Mouse (Mus musculus): ENCODE measurements around the gene Lyg2.

Lyg2 gene

GRCm38 (mm10) chr1:37916393-37916792 lies at the start of gene Lyg2:
Gene Lyg2 (minus strand): TSS chr1:37916493.
- no peak for DNase-seq

- no peak for DNase-seq
Observed at GRCm38 (mm10) chr1:37965571-37965970, 49.3 kb upstream of the Lyg2 start.

- DNase-seq, result no peak
Observed at GRCm38 (mm10) chr1:37959486-37959885, 43.2 kb upstream of the Lyg2 start.

DNA sequence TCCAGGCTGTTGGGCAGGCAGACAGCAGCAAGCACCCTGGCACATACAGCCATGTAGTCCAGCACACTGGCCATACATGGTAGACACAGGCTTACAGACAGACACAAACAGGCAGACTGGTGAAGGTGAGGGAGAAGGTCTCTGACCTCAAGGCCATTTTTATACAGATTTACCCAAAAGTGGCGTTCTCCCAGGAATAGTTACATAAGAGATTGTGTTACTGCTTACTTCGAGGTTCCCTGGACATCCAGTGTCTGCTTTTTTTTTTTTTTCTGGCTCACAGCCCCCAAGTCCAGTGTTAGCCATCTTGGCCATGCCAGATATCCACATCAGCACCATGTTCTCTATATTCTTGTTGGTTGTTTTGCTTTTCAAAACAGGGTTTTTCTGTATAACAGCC lies 42.2 kb upstream of the Lyg2 start:
- no peak for DNase-seq

DNA sequence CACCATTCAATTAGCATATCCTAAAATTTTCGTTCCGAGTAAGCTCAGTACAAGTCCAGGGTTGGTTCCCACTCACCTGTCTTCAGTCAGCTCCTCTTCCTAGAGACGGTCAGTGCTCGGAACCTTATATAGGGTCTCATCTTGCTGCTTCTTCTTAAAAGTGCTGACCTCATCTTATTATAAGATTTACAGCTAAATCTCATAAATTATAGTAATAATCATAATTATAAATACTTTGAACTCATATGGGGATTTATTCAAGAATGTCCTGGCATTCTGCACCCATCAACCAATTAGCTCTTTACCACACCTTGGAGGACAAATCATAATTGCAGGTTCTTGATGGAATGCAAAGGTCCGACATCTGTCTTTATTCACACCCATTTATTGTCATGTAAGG lies 41.4 kb upstream of the Lyg2 start, which contains the start of gene Lyg1:
Gene Lyg1 (minus strand): TSS at position 101 of the 400 bp plus-strand sequence.
- no peak for DNase-seq

DNA sequence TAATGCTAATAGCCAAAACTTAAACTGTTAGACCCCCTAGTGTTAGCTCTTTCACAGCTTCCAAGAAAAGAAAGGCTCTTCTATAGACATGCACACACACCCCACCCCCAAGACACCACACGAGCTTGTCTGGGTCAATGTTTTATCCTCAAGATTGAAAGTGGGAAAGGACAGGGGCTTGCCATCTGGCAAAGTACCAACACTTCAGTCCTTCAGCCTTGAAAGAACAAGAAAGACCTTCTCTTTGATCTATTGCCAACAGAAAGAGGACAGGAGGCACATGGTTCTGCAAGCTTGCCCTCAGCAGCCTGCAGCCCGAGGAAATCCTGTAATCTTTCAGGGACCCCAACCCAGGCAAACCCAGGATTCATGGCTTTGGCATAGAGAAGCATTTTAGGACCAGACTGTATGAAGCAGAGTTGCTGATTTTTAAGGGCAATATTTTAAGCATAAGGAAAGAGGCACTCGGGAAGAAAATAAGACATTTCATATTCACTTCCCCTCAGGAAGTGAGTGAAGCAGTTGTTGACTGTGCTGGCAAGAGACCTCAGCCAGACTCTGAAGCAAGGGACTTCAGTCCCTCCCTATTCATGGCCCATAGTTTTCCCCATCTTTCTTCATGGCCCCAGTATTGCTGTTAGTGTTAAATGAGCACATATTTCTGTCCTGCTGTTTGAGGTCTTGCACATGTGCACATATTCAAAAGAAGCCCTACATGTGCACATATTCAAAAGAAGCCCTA lies 40.6 kb upstream of the Lyg2 start:
- DNase-seq, result no peak

DNA sequence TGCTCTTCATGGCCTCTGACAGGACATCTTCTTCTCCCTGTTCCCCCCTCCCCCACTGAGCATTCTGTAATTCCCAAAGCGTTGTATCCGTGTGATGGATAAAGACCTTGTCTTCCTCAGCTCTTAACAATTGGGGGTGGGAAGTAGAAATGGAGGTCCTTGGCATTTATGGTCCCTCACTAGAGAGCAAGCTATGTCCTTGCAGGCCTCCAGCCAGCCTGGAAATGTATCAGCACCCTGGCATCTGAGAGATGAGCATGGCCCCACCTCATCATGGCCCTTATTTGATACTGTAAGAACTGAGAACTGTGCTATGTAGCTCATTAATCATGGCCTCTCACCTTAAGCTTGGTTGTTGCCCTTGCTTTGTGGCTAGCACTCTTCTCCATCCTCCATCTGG lies 39.0 kb upstream of the Lyg2 start:
- DNase-seq, result no peak

- no peak for DNase-seq
Observed at GRCm38 (mm10) chr1:37954786-37955185, 38.5 kb upstream of the Lyg2 start.

- no peak for DNase-seq
Observed at GRCm38 (mm10) chr1:37948906-37949305, 32.6 kb upstream of the Lyg2 start.

- no peak for DNase-seq
Observed at GRCm38 (mm10) chr1:37931806-37932205, 15.5 kb upstream of the Lyg2 start.

- no peak for DNase-seq
Observed at GRCm38 (mm10) chr1:37925971-37926370, 9.7 kb upstream of the Lyg2 start.

GRCm38 (mm10) chr1:37922536-37922935 lies 6.2 kb upstream of the Lyg2 start:
- DNase-seq, result no peak

DNA sequence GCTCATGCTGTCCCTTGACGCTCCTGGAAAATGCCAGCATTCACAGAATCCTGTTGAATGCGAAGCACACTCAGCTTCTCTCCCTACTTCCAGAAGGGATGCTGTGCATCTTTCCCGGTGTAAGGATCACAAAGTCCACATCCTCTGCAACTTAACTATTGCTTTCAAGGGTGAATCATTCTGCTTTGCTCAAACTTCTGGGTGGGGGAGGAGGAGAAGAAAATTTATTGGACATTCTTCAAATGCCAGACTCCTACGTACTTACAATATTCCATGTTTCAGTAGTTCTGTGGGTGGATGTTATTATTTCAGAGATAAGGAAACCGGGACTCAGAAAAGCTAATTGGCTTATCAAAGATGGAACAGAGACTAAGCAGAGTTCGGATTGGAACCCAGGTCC lies 1.8 kb upstream of the Lyg2 start:
- no peak for DNase-seq

- DNase-seq, result no peak
Observed at GRCm38 (mm10) chr1:37917666-37918065, 1.4 kb upstream of the Lyg2 start.

GRCm38 (mm10) chr1:37912751-37913150 lies 3.5 kb downstream of the Lyg2 start:
- DNase-seq, result no peak

GRCm38 (mm10) chr1:37903178-37903577 lies 13.1 kb downstream of the Lyg2 start:
- DNase-seq, result no peak

DNA sequence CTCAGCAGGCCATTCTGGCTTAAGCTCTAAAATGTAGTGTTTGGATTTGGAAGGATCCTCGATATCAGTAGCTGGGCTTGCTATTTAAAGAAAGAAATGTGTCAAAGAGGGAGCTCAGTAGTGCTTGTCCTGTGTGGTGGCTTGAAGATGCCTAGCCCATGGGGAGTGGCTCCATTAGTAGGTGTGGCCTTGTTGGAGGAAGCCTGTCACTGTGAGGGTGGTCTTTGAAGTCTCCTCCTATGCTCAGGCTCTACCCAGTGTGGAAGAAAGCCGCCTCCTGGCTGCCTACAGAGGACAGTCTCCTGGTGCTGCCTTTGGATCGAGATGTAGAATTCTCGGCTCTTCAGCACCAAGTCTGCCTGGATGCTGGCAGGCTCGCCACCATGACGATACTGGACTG lies 16.0 kb downstream of the Lyg2 start:
- no peak for DNase-seq

DNA sequence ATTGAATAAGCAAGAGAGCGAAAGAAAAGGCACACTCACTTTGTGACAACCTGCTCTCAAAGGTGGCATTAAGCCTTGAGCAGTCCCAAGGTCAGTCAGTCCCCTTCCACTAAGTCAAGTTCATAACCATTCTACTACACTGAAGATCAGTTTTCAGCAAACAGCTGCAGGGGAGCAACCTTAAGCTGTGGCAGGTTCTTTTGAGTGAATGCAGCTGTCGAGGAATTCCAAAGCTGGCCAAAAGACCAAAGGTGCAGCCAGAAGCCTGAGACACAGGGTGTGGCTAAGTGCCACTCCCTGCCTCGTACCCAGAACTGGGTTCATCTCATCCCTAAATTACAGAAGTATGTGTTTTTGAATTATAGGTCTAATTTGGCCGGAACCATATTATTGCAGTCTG lies 16.5 kb downstream of the Lyg2 start:
- DNase-seq, result no peak

DNA sequence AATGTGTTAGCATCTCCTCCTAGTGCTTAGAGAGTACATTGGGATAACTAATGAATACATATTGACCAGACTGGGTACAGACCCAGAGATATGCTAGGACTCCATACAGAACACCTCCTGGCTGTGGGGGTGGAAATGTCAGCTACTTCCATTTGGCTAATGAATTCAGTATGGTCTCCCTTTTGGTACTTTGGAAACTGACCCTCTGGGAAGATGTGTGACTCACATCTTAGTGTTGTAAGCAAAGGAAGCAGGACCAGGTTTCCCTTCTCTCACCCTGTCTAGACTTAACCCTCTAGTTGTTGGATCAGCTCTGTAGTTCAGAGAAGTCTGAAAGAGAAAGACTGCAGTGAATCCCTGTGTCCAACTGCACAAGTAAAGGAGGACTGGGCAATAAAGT lies 21.7 kb downstream of the Lyg2 start:
- DNase-seq, result no peak

- no peak for DNase-seq
Observed at GRCm38 (mm10) chr1:37891400-37891799, 24.9 kb downstream of the Lyg2 start.

GRCm38 (mm10) chr1:37890025-37890652 lies 26.2 kb downstream of the Lyg2 start, which contains the start of the genes Mitd1 and Mrpl30:
Gene Mitd1 (minus strand): TSS chr1:37890411.
Gene Mrpl30 (plus strand): TSS chr1:37890477.
- DNase-seq, result peak; percentile 68 to 77

DNA sequence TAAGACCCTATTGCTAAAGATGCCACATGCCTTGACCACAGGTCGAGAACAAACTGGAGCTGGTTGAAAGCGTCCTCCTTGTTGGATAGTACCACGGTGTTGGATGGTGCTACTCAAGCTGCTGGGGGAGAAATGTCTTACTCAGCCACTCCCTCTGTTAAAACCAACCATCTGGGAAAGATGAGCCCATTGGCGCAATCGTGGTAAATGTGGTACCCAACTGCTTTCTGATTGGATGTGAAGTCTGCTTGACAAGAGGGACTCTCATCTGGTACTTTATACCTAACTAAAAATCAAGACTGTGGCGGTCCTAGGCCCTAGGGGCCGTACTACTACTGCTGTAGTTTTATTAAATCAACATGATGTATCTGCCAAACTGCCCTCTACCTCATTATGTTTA lies 27.1 kb downstream of the Lyg2 start:
- no peak for DNase-seq

- DNase-seq, result no peak
Observed at GRCm38 (mm10) chr1:37884451-37884850, 31.8 kb downstream of the Lyg2 start.

- no peak for DNase-seq
Observed at GRCm38 (mm10) chr1:37883411-37883810, 32.9 kb downstream of the Lyg2 start.

Data from thymus, adult 18-20 months (tissue).